Mouse (Mus musculus): ENCODE measurements around the gene Capn1.

Capn1 gene

GRCm38 (mm10) chr19:5952071-5952691, 63.5 kb downstream of the Capn1 start:
- no peak for DNase-seq

GRCm38 (mm10) chr19:5951631-5952030, 64.1 kb downstream of the Capn1 start:
- no peak for DNase-seq

- DNase-seq = no peak
Measured at GRCm38 (mm10) chr19:5950218-5950617, 65.5 kb downstream of the Capn1 start.

GRCm38 (mm10) chr19:5945891-5946290, 69.8 kb downstream of the Capn1 start:
- no peak for DNase-seq

- peak; percentile 41 for DNase-seq
Measured at GRCm38 (mm10) chr19:5945027-5945426, 70.7 kb downstream of the Capn1 start.

- DNase-seq = no peak
Measured at GRCm38 (mm10) chr19:5944145-5944544, 71.6 kb downstream of the Capn1 start.

- no peak for DNase-seq
Measured at GRCm38 (mm10) chr19:5943404-5943803, 72.3 kb downstream of the Capn1 start.

- no peak for DNase-seq
Measured at GRCm38 (mm10) chr19:5942581-5942980, 73.1 kb downstream of the Capn1 start.

GRCm38 (mm10) chr19:5940656-5941055, 75.0 kb downstream of the Capn1 start:
- DNase-seq = peak; percentile 49

GRCm38 (mm10) chr19:5940173-5940572, 75.5 kb downstream of the Capn1 start:
- DNase-seq = peak; percentile 93

- peak; percentile 57 for DNase-seq
Measured at GRCm38 (mm10) chr19:5939715-5940114, 76.0 kb downstream of the Capn1 start.

Data from cerebellum, adult 11-12 months (tissue).